Mouse (Mus musculus) cerebellum, postnatal 4 days (tissue): ENCODE data around the gene Nedd4.
"Not testable (repeated sequence)": the region's sequence is repeated elsewhere in the genome, so short reads cannot be mapped to it uniquely, and the experiment has no call there.

Experiments
- DNase-seq, 2 experiments: peaks; one replicate each; pipeline ENCODE4 v3.0.0; 2022; ENCODE audit warnings: low spot score in 2 of 2, mixed read lengths in 1 of 2

The Nedd4 gene

GRCm38 (mm10) chr9:72652961-72653360 is 9.2 kb upstream of the Nedd4 start:
- no peak for DNase-seq

GRCm38 (mm10) chr9:72653533-72653932 is 8.6 kb upstream of the Nedd4 start:
- DNase-seq, result no peak

GRCm38 (mm10) chr9:72654593-72655242 is 7.4 kb upstream of the Nedd4 start:
- DNase-seq, result peak; percentile 25 to 36

DNA sequence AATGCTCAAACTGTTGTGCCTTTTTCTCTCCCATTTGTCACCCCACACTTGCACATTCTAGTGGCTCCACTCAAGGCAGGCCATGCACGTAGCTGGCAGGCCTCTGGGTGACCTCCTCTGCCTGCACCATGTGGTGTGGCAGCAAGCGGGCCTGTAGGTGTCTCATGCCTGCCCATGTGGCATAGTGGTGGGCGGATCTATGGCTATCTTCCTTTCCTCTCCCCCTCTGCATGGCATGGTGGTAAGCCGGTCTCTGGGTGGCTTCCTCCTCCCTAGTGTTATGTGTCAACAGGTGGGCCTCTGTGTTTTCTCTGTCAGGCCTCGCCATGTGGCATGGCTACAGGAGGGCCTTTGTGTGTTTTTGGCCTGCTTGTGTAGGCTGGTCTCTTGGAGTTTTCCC is 6.5 kb upstream of the Nedd4 start:
- no peak for DNase-seq

DNA sequence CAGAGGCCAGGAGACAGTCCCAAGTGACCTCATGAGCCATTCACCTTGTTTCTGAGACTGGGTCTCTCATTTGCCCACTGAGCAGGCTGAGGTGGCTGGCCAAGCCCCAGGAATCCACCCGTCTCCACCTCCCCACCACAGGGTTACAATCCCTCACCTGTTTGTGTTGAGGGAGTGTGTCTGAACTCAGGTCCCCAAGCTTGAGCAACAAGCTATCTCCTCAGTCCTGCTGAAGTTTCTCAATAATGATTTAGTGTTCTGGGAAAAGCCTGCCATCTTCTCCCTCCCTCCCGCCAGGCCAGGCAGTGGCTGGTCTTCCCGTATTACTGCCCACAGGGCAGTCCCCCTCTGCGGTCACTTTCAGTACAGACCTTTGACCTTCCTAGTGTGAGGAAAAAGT is 5.7 kb upstream of the Nedd4 start:
- no peak for DNase-seq

- no peak for DNase-seq
Observed at GRCm38 (mm10) chr9:72656940-72657339, 5.2 kb upstream of the Nedd4 start.

- DNase-seq, result no peak
Observed at GRCm38 (mm10) chr9:72657694-72658093, 4.5 kb upstream of the Nedd4 start.

DNA sequence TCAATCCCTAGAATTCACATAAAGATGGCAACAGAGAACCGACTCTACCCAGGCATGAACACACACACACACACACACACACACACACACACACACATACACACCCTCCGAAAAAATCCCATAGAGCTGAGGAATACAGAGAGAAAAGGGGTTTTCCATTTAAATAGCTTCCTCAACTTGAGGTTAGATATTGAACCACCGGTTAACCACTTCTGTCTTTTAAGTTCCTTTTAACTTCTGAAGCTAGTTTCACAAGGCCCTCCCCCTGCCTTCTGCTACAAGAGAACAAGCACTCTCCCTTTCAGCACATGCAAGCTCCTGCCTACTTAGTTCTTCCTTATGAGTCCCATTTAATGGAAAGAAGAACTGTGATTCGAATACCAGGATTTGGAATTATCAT is 2.0 kb upstream of the Nedd4 start:
- no peak for DNase-seq

- DNase-seq, result no peak
Observed at GRCm38 (mm10) chr9:72660911-72661310, 1.2 kb upstream of the Nedd4 start.

GRCm38 (mm10) chr9:72661561-72661894 is 618 bp upstream of the Nedd4 start:
- no peak for DNase-seq

GRCm38 (mm10) chr9:72662691-72663533 is 766 bp downstream of the Nedd4 start:
- peak; percentile 37 to 74 for DNase-seq

DNA sequence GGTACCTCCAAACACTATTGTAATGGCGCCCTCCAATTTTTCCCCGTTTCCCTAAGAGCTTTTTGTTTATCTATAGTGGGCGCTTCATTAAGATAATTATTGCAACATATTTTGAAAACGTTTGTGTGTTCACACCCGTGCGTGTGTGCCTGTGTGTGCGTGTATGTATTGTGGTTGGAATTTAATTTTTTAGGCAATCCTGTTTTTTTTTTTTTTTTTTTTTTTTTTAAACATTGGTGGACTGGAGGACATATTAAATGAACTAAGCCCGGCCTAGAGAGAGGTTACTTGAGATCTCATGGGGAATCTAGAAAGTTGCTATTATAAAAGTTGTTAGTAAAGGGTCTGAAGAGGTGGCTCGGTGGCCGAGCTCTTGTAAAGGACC is 1.4 kb downstream of the Nedd4 start:
- DNase-seq, result no peak

DNA sequence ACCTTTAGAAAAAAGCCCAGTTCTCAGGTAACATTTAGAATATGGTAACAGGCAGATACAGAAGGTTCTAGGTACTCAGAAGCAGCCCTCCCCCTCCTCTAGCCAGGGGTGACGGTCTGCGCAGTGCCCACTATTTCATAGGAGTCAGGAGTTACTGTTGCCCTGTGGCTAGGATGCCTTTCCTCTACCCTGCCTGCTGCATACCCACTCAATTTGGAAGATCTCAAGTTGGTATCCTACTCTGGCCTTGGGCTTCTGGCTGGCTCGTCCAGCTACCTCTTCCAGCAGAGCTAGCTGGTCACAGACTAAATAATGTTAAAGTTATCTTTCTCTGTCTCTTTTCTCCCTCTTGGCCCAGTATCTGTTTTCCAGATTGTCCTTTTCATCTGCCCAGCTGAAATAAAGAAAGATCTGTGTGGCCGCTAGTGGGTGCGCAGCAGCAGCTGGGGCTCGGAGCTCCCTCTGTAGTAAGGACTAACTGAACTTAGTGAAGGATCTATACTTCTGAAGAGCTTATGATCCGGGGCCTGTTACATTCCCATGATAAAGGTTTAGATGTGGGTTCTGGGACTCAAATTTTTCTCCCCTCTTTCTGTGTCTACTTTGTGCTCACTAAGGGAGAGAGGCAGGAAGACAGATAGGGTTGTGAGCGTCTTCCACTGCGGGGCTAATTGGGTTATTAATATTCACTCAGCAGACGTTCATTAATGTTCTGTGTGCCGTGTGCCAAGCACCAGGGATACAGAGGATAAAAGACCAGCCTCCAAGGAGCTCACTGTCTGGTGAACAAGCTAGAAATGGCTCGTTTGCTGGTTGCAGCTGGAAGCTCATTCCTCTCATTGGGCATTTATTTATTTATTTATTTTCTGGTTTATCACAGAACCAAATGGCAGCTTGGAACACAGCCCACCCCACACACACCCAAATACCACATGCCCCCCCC is 2.5 kb downstream of the Nedd4 start:
- no peak for DNase-seq

GRCm38 (mm10) chr9:72665517-72665916 is 3.4 kb downstream of the Nedd4 start:
- DNase-seq, result no peak

- not testable (repeated sequence) for DNase-seq
Observed at GRCm38 (mm10) chr9:72666352-72667021, 4.3 kb downstream of the Nedd4 start.

DNA sequence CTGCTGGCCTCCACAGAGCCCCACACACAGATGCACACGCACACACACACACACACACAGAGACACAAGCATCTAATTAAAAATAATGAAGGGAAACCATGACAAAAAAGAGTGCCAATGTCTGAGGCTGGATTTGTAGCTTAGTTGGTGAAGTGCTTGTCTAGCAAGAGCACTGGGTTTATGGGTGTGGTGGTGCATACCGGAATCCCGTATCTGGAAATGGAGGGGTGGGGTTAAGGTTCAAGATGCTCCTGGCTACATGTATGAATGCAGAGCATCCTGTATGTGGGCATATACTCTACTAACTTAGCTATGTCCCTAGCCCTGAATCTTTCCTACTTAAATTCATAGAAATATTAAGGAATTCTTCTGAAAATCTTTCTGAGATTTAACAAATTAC is 5.0 kb downstream of the Nedd4 start:
- DNase-seq, result no peak

DNA sequence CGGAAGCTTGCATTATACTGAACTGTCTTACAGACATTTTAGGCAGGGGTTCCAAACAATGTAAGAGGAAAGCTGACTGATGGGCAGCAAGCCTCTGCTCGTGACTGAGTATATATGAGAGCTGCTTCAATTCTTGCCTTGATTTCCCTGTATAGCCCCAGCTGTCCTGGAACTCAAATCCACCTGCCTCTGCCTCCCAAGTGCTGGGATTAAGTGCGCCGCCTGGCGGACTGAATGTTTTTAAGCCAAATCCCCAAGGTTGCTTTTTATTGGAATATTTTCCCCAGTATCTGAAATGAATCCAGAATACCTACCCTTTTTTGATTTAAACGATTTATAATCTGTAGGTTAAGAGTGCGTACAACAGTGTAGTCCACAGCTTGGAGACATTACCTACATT is 7.2 kb downstream of the Nedd4 start:
- DNase-seq, result no peak

GRCm38 (mm10) chr9:72672361-72672760 is 10.2 kb downstream of the Nedd4 start:
- peak; percentile 68 to 90 for DNase-seq

- no peak for DNase-seq
Observed at GRCm38 (mm10) chr9:72674957-72675744, 13.0 kb downstream of the Nedd4 start.

GRCm38 (mm10) chr9:72675745-72676200 is 13.6 kb downstream of the Nedd4 start:
- DNase-seq, result no peak

- no peak for DNase-seq
Observed at GRCm38 (mm10) chr9:72677659-72678058, 15.5 kb downstream of the Nedd4 start.
